Mouse (Mus musculus): Measurements from ENCODE around the gene Cyp2f2.

Cyp2f2 gene

DNA sequence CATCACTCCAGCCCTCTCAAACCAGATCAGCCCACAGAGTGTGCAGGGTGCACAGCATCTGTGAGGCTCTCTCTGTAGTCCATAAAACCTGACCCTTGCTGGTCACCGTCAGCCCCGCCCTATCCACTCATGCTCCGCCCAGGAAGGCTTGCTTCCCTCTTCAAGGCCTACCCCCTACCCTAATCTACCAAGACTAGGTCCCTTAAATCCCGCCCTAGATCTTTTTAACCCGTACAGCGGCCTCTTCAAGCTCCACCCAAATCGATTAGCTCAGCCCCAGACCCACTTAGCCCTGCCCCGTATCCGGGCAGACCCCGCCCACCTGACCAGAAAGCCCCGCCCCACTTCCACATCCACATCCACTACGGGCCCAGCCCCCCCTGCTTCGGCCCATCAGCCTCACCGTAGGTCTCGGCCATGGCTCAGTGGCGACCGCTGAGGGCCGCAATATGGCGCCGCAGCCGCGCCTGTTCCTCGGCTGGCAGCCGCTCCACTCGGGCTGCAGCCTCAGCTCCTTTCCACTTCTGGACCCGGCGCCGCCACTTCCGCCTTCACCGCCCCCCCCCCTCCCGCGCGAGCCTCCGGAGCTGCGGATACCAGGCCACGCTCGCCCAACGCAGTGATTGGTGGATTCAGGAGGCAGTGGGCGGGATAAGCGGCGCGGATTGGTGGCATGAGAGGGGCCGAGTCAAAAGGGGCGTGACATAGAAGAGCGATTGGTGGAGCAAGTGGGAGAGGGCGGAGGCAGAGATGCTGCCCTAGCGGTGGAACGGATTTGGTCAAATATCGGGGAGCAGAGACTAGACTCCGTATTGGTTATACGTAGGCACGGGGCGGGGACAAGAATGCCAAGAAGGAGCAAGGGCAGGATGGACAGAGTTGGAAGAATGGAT lies 58.9 kb downstream of the Cyp2f2 start, which contains the start of gene Rab4b:
TSS of gene Rab4b (minus strand) at position 573 of the 893 bp plus-strand sequence.
- DNase-seq (ENCODE audit: extremely low read depth, low read depth, low spot score), result peak; percentile 91

DNA sequence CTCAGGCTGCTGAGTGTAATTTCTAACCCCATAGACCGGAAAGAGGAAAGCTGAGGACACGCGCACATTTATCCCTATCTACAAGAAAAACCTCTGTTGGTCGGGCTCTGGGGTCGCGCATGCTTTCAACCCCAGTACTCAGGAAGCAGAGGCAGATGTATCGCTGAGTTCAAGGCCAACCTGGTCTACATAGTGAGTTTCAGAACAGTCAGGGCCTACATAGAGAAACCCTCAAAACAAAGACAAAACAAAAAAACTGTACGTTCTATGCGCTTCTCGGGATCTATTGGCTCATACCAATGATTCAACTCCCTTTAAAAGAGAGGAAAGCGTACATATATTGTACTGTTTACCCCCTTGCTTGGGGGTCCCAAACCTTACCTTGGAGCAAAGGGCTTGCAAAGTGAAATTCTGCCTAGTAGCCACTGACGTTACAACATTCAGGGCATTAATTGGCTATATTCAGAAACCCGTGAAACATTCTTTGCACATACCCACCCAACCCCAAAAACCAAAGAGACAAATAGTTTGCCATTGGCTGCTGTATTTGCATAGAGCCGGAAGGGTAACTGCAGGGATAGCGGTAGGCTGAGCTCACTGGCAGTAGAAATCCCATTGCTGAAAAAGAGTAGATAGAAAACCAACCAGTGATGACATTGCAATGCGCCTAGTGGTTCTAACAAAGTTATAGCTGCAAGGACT lies 59.7 kb downstream of the Cyp2f2 start:
- no peak for DNase-seq (ENCODE audit: extremely low read depth, low read depth, low spot score)

DNA sequence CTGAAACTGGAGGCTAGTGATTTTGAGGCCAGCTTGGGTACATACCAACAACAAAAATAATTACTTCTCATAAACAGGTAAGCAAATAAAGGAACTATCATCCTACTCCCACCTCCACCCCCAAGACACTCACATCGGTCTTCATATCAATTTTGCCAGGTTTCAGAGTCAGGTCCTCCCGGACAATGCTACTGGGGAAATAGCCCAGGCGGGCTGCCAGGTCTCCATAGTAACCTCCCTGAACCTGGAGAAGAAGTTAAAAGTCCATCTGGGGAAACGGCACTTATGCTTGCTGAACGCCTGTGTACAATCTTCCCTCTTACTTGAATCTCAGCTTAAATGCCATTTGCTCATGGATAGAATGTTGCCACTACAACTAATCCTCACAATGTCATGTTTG lies 60.3 kb downstream of the Cyp2f2 start:
- no peak for DNase-seq (ENCODE audit: extremely low read depth, low read depth, low spot score)

DNA sequence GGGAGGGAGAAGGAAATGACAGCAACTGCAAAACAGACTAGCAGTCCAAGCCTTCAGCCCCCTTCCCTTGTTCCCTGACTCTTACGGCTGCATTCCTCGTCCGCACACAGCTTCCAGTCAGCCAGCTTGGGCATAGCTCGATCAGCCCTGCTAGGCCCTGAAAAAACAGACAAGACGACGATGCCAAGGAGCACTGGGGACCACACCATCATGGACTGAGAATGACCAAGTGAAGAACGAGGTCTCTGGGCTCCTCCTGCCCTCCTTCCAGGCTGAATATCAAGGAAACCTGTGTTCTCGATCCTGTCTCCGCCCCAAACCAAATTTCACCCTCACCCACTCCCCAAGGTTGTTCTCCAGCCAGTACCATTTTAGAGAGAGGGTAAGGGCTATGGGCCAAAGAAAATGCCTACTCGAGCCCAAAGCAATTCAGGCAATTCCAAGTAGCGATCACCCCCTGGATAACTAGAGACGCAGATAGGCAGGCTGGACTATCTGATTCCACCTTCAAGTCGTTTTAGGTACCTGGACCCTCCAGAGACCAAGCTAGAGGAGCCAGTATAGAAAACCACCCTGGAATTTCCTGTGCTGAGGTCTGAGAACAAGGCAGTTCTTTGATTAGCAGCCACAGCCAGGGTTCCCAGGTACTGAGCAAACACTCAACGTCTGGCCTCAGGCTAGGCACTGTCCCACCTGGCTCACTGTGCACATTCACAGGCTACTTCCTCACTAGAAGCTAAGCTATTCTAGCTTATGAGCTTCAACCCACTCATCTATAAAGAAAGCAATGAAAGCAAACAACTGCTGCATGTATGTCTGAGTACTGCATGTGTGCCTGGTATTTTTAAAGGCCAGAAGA lies 61.4 kb downstream of the Cyp2f2 start, which contains the start of the genes Gm21983 and Mia:
TSS of gene Gm21983 (minus strand) at position 250 of the 859 bp plus-strand sequence.
TSS of gene Mia (minus strand) at position 321 of the 859 bp plus-strand sequence.
- no peak for DNase-seq (ENCODE audit: extremely low read depth, low read depth, low spot score)

DNA sequence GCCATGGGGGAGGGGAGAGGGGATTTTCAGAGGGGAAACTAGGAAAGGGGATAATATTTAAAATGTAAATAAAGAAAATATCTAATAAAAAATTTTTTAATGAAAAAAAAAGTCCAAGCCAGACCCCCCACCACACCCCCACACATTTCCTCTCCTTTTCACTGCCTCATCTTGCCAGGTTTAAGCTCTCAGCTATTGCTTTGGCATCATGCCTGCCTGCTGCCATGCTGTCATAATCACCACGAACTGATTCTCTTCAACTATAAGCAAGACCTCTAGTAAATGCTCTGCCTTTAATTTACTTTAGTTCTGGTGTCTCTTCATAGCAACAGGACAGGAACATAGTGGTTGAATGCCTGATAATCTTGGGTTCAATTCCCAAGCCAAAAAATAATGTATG lies 62.8 kb downstream of the Cyp2f2 start:
- no peak for DNase-seq (ENCODE audit: extremely low read depth, low read depth, low spot score)
